Mouse (Mus musculus) heart, embryonic 12.5 days (tissue): ENCODE measurements around the gene Tjp1. TPM values are rescaled to one million over a fixed set of nuclear protein-coding genes. Genes with fewer than 3 reads are reported as not detected.

ENCODE experiments used
- ATAC-seq: fragments of 200-750 bp; cut with Nextera tagmentation; 2 replicates; pipeline ENCODE4 v1.8.0; 2017; ENCODE audit warnings: moderate TSS enrichment, moderate library complexity; ENCODE audit not compliant: insufficient number of reproducible peaks, low FRiP score
- H3K27ac ChIP-seq: fragments of 300-500 bp; sonication (generic); 2 replicates; pipeline ENCODE4 v1.5.1; 2016; ENCODE audit warnings: mild to moderate bottlenecking, moderate library complexity; ENCODE audit not compliant: poor library complexity, severe bottlenecking
- H3K27me3 ChIP-seq: fragments of 300-500 bp; sonication (generic); replicated peaks from 2 replicates; pipeline ENCODE4 v1.6.1; 2016; ENCODE audit warnings: mild to moderate bottlenecking, moderate library complexity
- H3K36me3 ChIP-seq: fragments of 300-500 bp; sonication (generic); 2 replicates; pipeline ENCODE4 v1.6.1; 2016; ENCODE audit warnings: mild to moderate bottlenecking, moderate library complexity
- H3K4me1 ChIP-seq: fragments of 300-500 bp; sonication (generic); replicated peaks from 2 replicates; pipeline ENCODE4 v1.6.1; 2016; ENCODE audit warnings: mild to moderate bottlenecking
- H3K4me2 ChIP-seq: fragments of 300-500 bp; sonication (generic); 2 replicates; pipeline ENCODE4 v1.6.1; 2016; ENCODE audit warnings: mild to moderate bottlenecking, moderate library complexity
- H3K4me3 ChIP-seq: fragments of 300-500 bp; sonication (generic); 2 replicates; pipeline ENCODE4 v1.5.1; 2016; ENCODE audit warnings: mild to moderate bottlenecking
- H3K9ac ChIP-seq: fragments of 300-500 bp; sonication (generic); 2 replicates; pipeline ENCODE4 v1.6.1; 2016; ENCODE audit warnings: mild to moderate bottlenecking, moderate library complexity
- H3K9me3 ChIP-seq: fragments of 300-500 bp; sonication (generic); replicated peaks from 2 replicates; pipeline ENCODE4 v1.6.1; 2016; ENCODE audit warnings: mild to moderate bottlenecking, moderate library complexity
- WGBS: fragments of 180-500 bp; shearing (Covaris S2); methylation state at CpG from one replicate; pipeline ENCODE4 v1.1.7; 2016; 5-methylcytosine and 5-hydroxymethylcytosine counted together
- polyA plus RNA-seq: library from polyadenylated mRNA; unstranded; fragments of >200 nt; fragmentation: Nextera tagmentation; extraction: Ambion mirVana; gene quantifications from 2 replicates; pipeline ENCODE4 v1.2.1, GENCODE M21; 2016

Tjp1 gene
- polyA plus RNA-seq, 1 experiment from 2014 or later: 35.5 TPM

DNA sequence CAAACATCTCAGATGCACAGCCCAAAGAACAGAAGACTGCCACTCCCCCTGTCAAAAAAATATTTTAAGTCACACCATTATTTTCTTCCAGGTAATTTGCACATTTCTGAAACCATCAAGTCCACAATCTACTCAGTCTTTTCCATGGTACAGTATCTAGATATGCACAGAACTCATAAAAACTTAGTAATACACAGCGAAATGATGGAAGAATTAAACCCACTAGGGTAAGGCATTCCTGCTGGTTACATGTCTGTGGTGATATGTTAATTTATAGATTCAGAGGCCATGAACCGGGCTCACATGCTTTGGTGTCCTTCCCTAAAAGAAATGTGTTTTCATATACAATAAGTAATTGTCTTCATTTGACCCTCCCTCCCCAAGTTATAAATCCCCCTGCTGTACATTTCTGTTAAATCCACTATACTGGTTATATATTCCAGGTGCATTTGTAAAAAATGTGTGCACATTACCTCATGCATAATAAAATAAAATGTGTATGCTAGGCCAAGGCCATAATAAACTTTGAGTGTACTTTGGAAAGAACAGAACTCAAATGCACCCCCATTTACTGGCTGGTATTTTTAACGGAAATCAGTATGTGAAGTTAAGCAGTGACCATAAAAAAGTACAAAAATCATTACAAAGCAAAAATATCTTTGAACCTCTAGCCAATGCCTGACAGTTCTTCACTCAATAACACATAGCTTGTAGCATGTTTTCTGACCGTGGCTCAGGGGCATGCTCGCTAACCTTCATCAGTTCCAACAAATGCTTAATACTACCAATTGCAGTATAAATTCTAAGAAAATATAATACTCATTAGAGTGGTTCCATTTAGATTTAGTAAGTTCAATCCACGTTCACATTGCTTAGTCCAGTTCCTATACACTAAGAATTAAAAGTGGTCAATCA is 230.6 kb downstream of the Tjp1 start:
- Histone ChIP-seq H3K27me3 (no peaks in the 10 kb centered on the region), H3K9me3 (no peaks in the 10 kb centered on the region), H3K36me3 (peaks cover 65% of the 10 kb centered on the region), H3K4me3 (no peak overlapping the region), H3K4me1 (no peaks in the 10 kb centered on the region), H3K4me2 (no peak overlapping the region), H3K9ac (no peak overlapping the region), H3K27ac (no peak overlapping the region)
- WGBS: 92% methylated on average over 6 of the region's 6 CpGs
- no peak for ATAC-seq

GRCm38 (mm10) chr7:65282886-65283285 is 244.7 kb downstream of the Tjp1 start:
- Histone ChIP-seq H3K27me3 (no peaks in the 10 kb centered on the region), H3K27ac (no peak overlapping the region), H3K9me3 (no peaks in the 10 kb centered on the region), H3K36me3 (no peaks in the 10 kb centered on the region), H3K4me1 (0 out of 2 replicates have a peak, but pooled peaks cover 4% of the 10 kb centered on the region), H3K4me3 (no peak overlapping the region), H3K4me2 (peak overlapping the region; percentile 34), H3K9ac (no peak overlapping the region)
- ATAC-seq: no peak
- 55% methylated on average over 16 of the region's 16 CpGs for WGBS

DNA sequence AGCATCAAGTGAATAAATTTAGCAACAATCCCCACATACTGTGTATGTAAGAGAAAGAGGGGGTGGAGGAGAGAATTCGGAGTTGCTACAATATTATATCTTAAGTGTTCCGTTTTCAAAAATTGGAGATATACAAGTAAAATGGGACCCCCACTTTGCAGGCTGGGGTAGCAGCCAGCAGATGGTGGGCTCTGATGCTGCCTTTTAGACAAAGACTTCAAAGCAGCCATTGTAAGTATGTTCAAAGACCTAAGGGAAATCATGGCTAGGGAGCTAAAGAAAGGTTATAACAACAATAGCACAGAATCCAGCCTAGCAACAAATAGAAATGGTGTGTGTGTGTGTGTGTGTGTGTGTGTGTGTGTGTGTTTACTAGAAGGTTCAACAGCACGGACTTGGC is 245.6 kb downstream of the Tjp1 start:
- Histone ChIP-seq H3K9me3 (no peaks in the 10 kb centered on the region), H3K4me1 (0 out of 2 replicates have a peak, but pooled peaks cover 4% of the 10 kb centered on the region), H3K4me3 (no peak overlapping the region), H3K9ac (no peak overlapping the region), H3K4me2 (no peak overlapping the region), H3K36me3 (no peaks in the 10 kb centered on the region), H3K27ac (no peak overlapping the region), H3K27me3 (no peaks in the 10 kb centered on the region)
- 60% methylated on average over 3 of the region's 3 CpGs for WGBS
- ATAC-seq: no peak

- Histone ChIP-seq H3K27me3 (no peaks in the 10 kb centered on the region), H3K36me3 (no peaks in the 10 kb centered on the region), H3K27ac (no peak overlapping the region), H3K4me1 (0 out of 2 replicates have a peak, but pooled peaks cover 4% of the 10 kb centered on the region), H3K4me3 (no peak overlapping the region), H3K9me3 (no peaks in the 10 kb centered on the region), H3K9ac (no peak overlapping the region), H3K4me2 (no peak overlapping the region)
- 73% methylated on average over 10 of the region's 10 CpGs for WGBS
- no peak for ATAC-seq
These were observed 246.4 kb downstream of the Tjp1 start for GRCm38 (mm10) chr7:65280944-65281912.

DNA sequence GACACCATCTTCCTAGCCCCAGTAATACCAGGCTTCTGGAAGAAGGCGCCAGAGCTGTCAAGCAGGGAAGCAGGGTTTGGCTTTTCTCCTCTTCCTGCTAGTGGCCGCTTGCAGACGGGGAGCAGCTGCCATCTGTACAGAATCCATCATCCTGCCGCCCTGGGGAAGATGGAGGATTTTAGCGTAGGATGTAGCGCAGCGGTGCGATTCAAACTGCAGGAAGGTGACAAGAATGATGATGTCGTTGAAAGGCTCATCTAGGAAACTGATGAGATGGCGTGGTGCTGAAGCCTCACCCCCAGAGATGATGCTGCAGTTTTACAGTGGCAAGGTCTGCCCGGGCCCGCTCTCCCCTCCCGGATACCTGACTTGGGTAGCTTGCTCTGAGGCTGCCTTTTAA is 248.3 kb downstream of the Tjp1 start:
- 75% methylated on average over 13 of the region's 13 CpGs for WGBS
- no peaks in the 10 kb centered on the region for H3K9me3 ChIP-seq
- no peak for ATAC-seq
- H3K4me3 ChIP-seq: no peak overlapping the region
- H3K4me2 ChIP-seq: no peak overlapping the region
- 0 out of 2 replicates have a peak, but pooled peaks cover 4% of the 10 kb centered on the region for H3K4me1 ChIP-seq
- no peak overlapping the region for H3K27ac ChIP-seq
- H3K27me3 ChIP-seq: no peaks in the 10 kb centered on the region
- no peak overlapping the region for H3K9ac ChIP-seq
- no peaks in the 10 kb centered on the region for H3K36me3 ChIP-seq

GRCm38 (mm10) chr7:65275761-65276160 is 251.8 kb downstream of the Tjp1 start:
- no peak for ATAC-seq
- no peaks in the 10 kb centered on the region for H3K36me3 ChIP-seq
- H3K27ac ChIP-seq: no peak overlapping the region
- no peaks in the 10 kb centered on the region for H3K9me3 ChIP-seq
- H3K4me2 ChIP-seq: no peak overlapping the region
- no peaks in the 10 kb centered on the region for H3K27me3 ChIP-seq
- H3K9ac ChIP-seq: no peak overlapping the region
- WGBS: 70% methylated on average over 4 of the region's 4 CpGs
- H3K4me3 ChIP-seq: no peak overlapping the region
- no peaks in the 10 kb centered on the region for H3K4me1 ChIP-seq

DNA sequence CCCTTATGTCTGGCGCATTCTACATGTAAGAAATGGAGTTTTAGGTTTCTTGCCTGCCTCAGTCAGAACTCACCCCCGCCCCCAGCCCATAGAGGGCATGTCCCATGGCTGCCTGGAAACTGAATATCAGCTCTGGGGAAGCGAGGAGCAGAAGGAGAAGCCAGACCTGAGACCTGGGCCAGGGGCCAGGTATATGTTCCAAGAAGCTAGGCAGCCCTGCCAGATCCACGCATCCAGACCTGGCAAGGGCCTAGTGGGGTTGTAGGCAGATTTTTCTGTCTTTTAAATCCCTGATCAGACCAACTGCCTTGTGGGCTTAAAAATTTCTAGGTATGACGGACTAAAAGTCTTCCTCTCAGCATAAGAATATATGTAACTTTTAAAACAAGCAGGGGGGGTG is 253.4 kb downstream of the Tjp1 start:
- no peak for ATAC-seq
- no peak overlapping the region for H3K27ac ChIP-seq
- H3K4me2 ChIP-seq: no peak overlapping the region
- WGBS: 77% methylated on average over 5 of the region's 5 CpGs
- no peak overlapping the region for H3K9ac ChIP-seq
- H3K9me3 ChIP-seq: no peaks in the 10 kb centered on the region
- H3K4me1 ChIP-seq: no peaks in the 10 kb centered on the region
- no peaks in the 10 kb centered on the region for H3K36me3 ChIP-seq
- no peaks in the 10 kb centered on the region for H3K27me3 ChIP-seq
- H3K4me3 ChIP-seq: no peak overlapping the region

GRCm38 (mm10) chr7:65249656-65250055 is 277.9 kb downstream of the Tjp1 start:
- no peaks in the 10 kb centered on the region for H3K4me1 ChIP-seq
- no peak overlapping the region for H3K9ac ChIP-seq
- WGBS: 88% methylated on average over 8 of the region's 8 CpGs

More at GRCm38 (mm10) chr7:65249656-65250055, 277.9 kb downstream of the Tjp1 start:
- H3K36me3 ChIP-seq: no peaks in the 10 kb centered on the region
- no peak overlapping the region for H3K27ac ChIP-seq
- ATAC-seq: no peak
- peaks cover under 1% of the 10 kb centered on the region for H3K9me3 ChIP-seq
- no peak overlapping the region for H3K4me2 ChIP-seq
- no peaks in the 10 kb centered on the region for H3K27me3 ChIP-seq
- H3K4me3 ChIP-seq: no peak overlapping the region

Other genes starting within 250 kb of the Tjp1 start
- gene Tarsl2, start 117.1 kb upstream of the Tjp1 start, polyA plus RNA-seq: 22.1 and 23.5 TPM in 2 replicates
- 39.2 and 39.3 TPM in 2 replicates for gene Tm2d3, start 163.4 kb upstream of the Tjp1 start, polyA plus RNA-seq